Mouse (Mus musculus) ovary, adult 18-20 months (tissue): ENCODE measurements at regions not wholly inside any gene's neighbourhood (a gene's known extent, or its start where the extent isn't known, plus 50 kb on each side); places are given as distances from the start of the nearest gene placed in this dataset.
A peak's percentile ranks its signal among the peaks of the same experiment; 100 is the strongest.

ENCODE experiments used
- DNase-seq: peaks from one replicate; pipeline ENCODE4 v3.0.0; 2022; ENCODE audit warnings: low spot score, mixed read lengths

DNA sequence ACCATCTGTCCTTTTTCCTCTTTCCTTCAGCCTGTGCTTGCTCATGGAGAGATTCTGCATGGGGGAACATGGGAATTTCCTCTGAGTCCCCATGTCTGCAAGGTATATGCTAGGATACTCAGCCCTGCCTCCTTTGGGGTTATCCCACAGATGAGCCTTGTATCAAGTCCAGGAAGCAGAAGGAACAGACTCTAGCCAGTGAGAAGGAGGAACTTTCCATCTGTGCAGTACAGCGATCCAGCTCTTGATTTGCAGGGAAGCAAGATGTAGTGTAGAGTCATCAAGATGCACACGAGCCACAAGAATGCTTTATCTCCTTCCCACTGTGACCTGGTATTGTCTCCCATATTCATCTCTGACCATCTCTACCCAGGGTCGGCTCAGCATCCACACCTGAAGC is 84.5 kb downstream of the Gadd45g start:
- DNase-seq: no peak

GRCm38 (mm10) chr13:51935827-51936226 is 89.3 kb downstream of the Gadd45g start:
- no peak for DNase-seq

GRCm38 (mm10) chr13:51936441-51936840 is 90.0 kb downstream of the Gadd45g start:
- DNase-seq: no peak

DNA sequence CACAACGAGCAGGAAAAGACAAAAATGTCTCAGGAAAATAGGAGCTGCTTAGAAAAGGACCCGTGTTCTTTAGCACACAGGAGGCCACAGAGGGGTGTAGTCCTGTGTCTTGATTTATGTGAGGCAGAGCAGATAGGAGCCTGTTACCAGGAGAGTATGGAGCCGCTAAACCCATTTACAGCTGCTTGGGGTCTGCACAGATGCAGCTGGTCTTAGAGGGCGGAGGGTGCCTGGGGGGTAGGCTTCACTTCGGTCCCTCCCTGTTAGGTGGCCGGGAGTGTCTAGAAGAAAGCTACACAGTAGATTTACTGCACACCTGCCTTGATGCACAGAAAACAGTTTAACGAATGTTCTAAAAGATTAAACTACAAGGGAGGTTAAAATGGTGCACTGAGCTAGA is 91.4 kb downstream of the Gadd45g start:
- DNase-seq: no peak

DNA sequence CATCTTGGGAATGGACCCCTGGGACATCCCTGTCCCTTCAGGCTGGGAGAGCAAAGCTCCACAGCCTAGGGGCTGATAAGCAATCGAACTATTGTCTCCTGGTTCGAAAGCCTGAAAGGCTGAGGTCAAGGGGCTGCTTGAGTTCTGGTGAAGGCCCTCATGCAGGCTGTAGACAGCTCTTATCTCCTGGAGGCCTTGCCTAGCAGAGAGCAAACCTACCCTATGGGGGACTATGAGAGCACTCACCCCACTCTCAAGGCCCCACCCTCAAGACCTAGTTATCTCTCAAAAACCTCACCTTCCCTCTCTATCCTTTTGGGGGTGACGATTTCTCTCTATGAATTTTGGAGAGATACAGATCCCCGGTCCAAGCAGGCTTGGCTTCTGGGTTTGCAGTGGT is 92.8 kb downstream of the Gadd45g start:
- DNase-seq: no peak

DNA sequence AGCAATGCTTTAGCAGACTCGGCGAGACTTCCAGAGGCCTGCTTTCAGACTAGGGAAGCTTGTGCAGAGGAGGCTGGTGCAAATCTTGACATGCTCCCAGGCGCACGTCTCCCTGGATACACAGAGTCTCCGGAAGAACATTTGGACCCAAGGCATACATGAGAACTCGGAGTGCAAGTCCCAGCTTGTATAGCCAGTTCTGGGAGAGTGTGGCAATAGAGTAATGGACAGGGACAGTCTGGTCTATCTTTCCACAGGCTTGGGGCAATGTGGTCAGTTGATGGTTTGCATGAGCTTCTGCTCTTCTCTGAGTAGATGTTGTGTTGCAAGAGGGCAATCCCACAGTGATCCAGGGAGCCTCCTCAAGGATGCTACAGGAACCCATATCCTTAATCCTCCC is 93.2 kb downstream of the Gadd45g start:
- no peak for DNase-seq

DNA sequence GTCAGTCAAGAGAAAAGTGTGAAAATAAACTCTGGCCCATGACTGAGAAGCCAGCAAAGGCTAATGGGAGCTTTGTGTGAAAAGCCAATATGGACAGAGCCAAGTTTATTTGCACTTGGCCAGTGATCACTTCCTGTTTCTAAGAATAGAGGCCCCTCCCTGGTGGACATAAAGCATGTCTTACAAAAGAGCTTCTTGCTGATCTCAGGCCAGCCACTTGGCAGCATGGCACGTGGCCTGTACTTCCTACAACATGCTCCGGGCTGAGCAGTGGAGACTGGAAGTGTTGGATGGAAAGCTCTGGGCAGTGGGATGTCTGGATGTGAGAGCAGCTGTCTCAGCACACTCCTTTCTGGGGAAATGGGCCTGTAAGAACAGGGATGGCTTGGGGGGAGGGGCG is 99.7 kb downstream of the Gadd45g start:
- peak; percentile 32 for DNase-seq

- DNase-seq: no peak
These were observed 102.4 kb downstream of the Gadd45g start for GRCm38 (mm10) chr13:51948896-51949295.

GRCm38 (mm10) chr13:51951506-51952038 is 105.1 kb downstream of the Gadd45g start:
- DNase-seq: no peak

DNA sequence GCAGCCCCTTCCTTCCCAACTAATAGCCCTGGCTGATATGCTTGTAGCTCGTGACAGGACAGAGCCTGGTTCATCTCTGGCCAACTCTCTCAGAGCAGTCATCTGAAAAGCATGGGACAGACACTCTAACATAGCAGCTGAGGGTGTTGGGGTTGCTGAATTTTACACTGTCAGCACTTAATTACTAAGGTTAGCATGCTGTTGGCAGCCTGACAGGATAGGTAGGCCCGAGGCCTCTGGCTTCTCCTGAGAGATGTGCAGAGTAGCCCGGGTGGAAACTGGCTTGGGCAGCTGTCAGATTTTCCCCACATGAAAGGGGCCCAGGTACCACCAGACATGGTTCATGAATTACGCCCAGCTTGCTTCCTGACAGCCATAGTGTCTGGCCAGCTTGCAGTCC is 106.6 kb downstream of the Gadd45g start:
- DNase-seq: no peak

- DNase-seq: no peak
These were observed 107.1 kb downstream of the Gadd45g start for GRCm38 (mm10) chr13:51953569-51953968.

GRCm38 (mm10) chr13:51957101-51957500 is 110.6 kb downstream of the Gadd45g start:
- DNase-seq: no peak

DNA sequence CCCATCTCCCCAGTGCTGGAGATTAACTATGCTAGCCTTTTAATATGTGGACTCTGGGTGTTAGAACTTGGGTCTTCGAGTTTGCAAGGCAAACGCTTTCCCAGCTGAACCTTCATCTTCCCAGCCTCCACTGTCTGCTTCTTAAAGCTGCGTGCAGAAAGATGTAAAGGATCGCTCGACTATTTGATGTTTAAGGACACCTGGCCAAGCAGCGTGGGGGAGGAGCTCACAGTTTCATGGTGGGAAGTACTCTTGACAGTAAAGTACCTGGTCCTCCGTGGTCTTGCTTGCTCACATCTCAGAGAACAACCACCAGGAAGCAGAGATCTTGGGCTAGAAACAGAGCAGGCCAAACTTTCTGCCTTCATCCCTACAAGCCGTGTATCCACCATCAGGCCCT is 113.1 kb downstream of the Gadd45g start:
- no peak for DNase-seq

DNA sequence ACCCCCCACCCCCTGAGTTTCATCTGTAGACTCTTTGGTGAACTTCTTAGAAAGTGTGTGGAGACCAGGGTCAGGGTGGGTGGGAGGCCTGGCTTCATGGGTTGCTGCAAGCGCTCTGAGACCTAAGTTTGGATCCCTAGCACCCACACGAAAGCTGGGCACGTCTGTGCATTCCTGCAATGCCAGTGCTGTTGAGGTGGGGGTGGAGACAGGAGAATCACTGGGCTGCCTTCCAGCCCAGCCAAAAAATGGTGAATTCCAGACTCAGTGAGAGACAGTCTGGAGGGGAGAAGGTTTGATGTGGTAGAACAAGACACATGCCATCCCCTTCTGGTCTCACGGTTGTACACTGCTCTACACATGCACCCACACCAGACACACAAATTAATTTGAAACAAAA is 113.8 kb downstream of the Gadd45g start:
- no peak for DNase-seq

GRCm38 (mm10) chr13:51962191-51962611 is 115.7 kb downstream of the Gadd45g start:
- no peak for DNase-seq

DNA sequence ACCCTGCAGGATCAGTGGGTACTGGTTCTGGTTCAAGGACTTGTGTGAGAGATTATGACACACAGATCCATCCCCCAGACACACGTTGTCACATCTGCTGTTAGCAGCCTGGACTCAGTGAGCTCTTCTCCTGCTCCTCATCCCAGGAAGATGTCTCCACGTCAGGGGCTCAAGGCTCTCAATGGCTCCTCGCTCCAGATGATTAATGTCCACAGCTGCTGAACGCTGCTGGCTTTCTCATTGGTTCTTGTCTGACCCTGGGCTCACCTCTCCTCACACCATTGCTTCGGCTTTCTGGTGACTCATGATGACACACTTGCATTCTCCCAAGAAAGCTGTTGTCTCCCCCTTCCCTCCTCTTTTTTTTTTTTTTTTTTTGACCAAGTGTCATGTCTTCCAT is 116.2 kb downstream of the Gadd45g start:
- DNase-seq: no peak

- DNase-seq: no peak
These were observed 117.5 kb downstream of the Gadd45g start for GRCm38 (mm10) chr13:51963966-51964365.

- DNase-seq: no peak
These were observed 117.9 kb downstream of the Gadd45g start for GRCm38 (mm10) chr13:51964416-51964815.

DNA sequence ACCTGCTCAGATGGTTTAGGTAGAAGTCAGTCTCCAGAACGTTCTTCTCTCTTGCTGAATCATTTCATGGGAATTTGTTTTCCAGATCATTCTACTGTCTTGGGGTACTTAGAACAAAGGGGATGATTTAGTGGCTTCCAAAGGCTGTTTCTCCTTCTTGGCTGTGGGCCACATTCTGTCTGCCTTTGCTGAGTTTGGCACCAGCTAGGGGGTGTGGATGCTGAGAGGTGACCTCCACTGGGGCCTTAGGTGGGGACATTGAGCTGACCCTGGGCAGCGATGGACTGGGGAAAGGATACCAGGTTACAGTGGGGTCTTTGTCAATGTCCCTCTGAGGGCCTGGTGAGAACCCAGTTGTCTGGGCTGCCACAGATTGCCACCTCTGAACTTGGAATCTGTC is 118.4 kb downstream of the Gadd45g start:
- DNase-seq: no peak

GRCm38 (mm10) chr13:51968103-51968502 is 121.6 kb downstream of the Gadd45g start:
- no peak for DNase-seq

GRCm38 (mm10) chr13:51968796-51969195 is 122.3 kb downstream of the Gadd45g start:
- DNase-seq: no peak

DNA sequence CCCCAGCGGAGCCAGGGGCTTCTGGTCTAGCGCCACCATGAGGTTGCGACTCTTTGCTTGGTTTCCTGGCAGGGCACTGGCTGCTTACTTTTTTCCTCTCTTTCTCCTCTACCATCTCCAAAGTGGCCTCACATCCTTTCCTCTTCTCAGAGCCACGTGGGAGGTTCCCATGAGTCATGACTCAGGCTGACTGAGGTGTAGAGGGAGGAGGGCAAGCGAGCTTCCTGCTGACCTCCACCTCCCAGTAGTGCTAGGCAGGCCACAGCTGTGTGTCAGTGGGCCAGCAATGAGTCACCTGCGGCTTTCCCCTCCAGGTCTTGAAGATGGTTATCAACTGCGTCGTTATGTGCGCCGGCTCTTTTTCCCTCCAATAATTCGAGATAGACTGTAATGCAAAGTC is 123.6 kb downstream of the Gadd45g start:
- DNase-seq: peak; percentile 43

DNA sequence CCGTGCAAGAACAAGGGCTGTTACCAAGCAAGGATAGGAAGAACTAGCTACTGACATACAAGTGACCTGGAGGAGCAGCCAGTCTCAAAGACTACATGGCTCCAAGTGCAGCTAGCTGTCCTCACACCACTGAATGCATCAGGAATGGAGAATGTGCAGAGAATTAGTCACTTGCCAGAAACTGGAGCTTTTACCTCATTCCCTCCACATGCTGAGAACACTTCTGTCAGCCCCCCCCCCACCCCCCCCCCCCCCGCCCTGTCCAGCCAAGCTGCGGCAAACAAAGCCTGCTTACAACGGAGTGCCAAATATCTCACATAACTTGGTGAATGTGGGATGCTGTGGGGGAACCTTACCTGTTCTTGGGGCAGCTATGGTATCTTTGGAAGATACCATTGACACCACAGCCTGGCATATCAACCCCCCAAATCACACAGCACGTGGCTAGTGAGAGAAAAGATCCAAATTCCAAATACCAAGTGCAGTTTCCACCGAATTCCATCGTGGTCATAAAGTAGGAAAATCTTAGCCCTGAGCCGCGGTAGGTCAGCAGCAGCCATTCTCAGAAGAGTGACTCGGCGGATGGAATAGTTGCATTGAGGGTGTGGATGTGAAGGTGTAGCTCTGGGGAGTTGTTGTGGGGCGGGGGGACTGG is 126.3 kb downstream of the Gadd45g start:
- DNase-seq: no peak

- DNase-seq: no peak
These were observed 127.0 kb downstream of the Gadd45g start for GRCm38 (mm10) chr13:51973461-51973860.
